Mouse (Mus musculus) cortical plate, adult 2 months (tissue): ENCODE results near the gene Tbc1d1. TPM values are rescaled to one million over a fixed set of nuclear protein-coding genes. Genes with fewer than 3 reads are reported as not detected.

Experiments used
- H3K27ac ChIP-seq: fragments of 200-500 bp; 2 replicates; pipeline ENCODE4 v1.5.1; 2012; ENCODE audit warnings: low read length, control low read depth, inconsistent platforms; ENCODE audit not compliant: insufficient read depth
- H3K4me1 ChIP-seq: fragments of 200-500 bp; 2 replicates; pipeline ENCODE4 v1.6.1; 2011; ENCODE audit warnings: low read length; ENCODE audit not compliant: control insufficient read depth, insufficient read depth
- H3K4me3 ChIP-seq: fragments of 200-500 bp; 2 replicates; pipeline ENCODE4 v1.5.1; 2011; ENCODE audit warnings: mild to moderate bottlenecking, low read length, control low read depth; ENCODE audit not compliant: insufficient read depth
- CTCF ChIP-seq: fragments of 200-500 bp; IDR thresholded peaks from 2 replicates; pipeline ENCODE4 v1.5.1; 2011; ENCODE audit warnings: mild to moderate bottlenecking, control low read depth, low read length; ENCODE audit not compliant: insufficient read depth; ENCODE audit errors: extremely low read depth
- POLR2A ChIP-seq: fragments of 200-500 bp; IDR thresholded peaks from 2 replicates; pipeline ENCODE4 v1.6.1; 2011; ENCODE audit warnings: mild to moderate bottlenecking, low read length, control low read depth; ENCODE audit not compliant: insufficient read depth; ENCODE audit errors: extremely low read depth
- polyA plus RNA-seq: library from polyadenylated mRNA; depleted of rRNA; stranded (reverse); fragments of >200 nt; gene quantifications from 2 replicates; pipeline ENCODE4 v1.2.3, GENCODE M21; 2012

Tbc1d1 gene
- polyA plus RNA-seq, 1 experiment: 13.8 TPM

DNA sequence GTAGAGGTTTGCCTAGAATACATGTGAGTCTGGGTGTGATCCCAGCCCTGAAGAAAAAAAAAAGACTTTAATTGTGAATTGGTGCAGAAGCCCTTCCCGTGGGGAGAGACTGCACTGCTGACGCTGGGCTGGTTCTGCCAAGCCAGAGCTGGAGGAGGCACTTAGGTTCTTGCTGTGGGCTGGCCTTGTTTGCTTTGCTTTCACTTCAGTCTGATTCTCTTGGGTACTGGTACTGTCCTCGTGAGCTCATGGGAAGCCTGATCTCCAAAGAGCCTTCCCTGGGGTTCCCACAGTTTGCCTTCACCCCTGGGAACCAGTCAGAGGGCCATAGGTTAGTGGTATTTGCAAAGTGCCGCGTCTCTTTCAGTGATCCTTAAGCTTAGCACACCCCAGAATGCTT is 135.6 kb downstream of the Tbc1d1 start:
- Histone ChIP-seq H3K4me3 (no peak overlapping the region), H3K4me1 (no peaks in the 10 kb centered on the region; the same call in 1 of the 2 replicates), H3K27ac (no peak overlapping the region)
- no peak for TF ChIP-seq POLR2A
- TF ChIP-seq CTCF: no peak

DNA sequence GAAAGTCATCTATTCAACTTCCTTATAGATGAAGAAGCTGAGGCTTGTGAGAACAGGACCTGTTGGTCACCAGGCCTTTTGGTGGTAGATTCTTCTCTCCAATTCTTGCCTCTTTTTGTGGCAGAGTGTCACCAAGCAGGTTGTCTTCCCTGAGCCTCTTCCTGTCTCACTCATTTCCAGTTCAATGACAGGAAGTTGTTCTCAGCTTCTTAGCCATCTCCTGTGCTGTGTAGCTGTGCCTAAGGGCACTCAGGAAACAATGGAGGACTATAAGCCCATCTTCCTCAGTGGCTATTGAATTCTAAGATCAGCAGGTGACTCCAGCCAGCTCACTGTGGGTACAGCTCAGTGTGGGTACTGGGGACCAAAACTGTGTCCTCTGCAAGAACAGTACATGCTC is 139.5 kb downstream of the Tbc1d1 start:
- no peak overlapping the region for H3K27ac ChIP-seq
- no peak for TF ChIP-seq POLR2A
- no peak for TF ChIP-seq CTCF
- 0 out of 2 replicates have a peak, but pooled peaks cover 2% of the 10 kb centered on the region for H3K4me1 ChIP-seq
- H3K4me3 ChIP-seq: no peak overlapping the region

GRCm38 (mm10) chr5:64296328-64296727 is 140.2 kb downstream of the Tbc1d1 start:
- no peak overlapping the region for H3K27ac ChIP-seq
- no peak overlapping the region for H3K4me3 ChIP-seq
- TF ChIP-seq CTCF: no peak
- no peak for TF ChIP-seq POLR2A

GRCm38 (mm10) chr5:64297100-64297499 is 141.0 kb downstream of the Tbc1d1 start:
- no peak for TF ChIP-seq POLR2A
- no peak for TF ChIP-seq CTCF
- Histone ChIP-seq H3K27ac (no peak overlapping the region), H3K4me3 (no peak overlapping the region), H3K4me1 (peaks cover 4% of the 10 kb centered on the region; the same call in 1 of the 2 replicates)

More at GRCm38 (mm10) chr5:64296328-64296727, 140.2 kb downstream of the Tbc1d1 start:
- H3K4me1 ChIP-seq: peaks cover 4% of the 10 kb centered on the region; the same call in 1 of the 2 replicates

- Histone ChIP-seq H3K27ac (no peak overlapping the region), H3K4me3 (no peak overlapping the region), H3K4me1 (peaks cover 4% of the 10 kb centered on the region; the same call in 1 of the 2 replicates)
- TF ChIP-seq POLR2A: no peak
- TF ChIP-seq CTCF: no peak
Observed at GRCm38 (mm10) chr5:64298331-64299036, 142.4 kb downstream of the Tbc1d1 start.

DNA sequence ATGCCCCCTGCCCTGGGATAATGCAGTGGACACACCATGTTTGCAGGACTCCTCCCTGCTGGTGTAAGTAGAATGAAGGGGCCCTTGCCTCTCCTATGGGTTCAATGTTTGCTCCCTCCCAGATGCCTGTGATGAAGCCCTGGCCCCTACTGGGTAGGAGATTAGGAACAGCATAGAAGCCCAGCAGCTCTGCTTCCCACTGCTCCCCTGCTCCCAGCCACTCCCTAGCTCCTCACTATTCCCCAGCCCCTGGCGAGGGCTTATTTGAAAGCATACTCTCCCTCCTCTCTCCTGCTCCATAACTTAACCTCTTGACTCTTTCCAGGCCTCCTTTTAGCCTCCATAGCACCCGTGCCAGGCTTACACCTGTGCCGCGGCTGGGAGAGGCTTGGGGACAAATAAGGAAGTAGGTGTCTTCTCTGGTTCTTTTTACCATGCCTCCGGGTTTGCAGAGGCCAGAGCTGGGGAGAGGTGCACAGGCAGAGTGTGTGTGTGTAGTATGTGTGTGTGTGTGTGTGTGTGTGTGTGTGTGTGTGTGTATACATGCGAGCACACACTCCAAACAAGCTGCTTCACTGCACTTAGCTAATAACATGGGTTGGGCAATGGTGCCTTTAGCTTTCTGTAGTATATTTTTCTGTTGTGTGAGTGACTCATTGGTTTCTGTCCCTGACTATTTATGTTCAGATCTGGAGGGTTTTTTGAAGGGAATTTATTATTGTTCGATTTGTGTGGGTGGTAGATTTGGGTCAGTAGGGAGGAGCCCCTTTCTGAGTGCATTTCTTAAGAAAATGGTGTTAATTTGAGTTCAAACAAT is 143.6 kb downstream of the Tbc1d1 start:
- Histone ChIP-seq H3K4me1 (peaks cover 4% of the 10 kb centered on the region; the same call in 1 of the 2 replicates), H3K27ac (no peak overlapping the region), H3K4me3 (no peak overlapping the region)
- TF ChIP-seq CTCF (no peak), POLR2A (no peak)

GRCm38 (mm10) chr5:64301246-64301645 is 145.1 kb downstream of the Tbc1d1 start:
- Histone ChIP-seq H3K27ac (no peak overlapping the region), H3K4me1 (peaks cover 4% of the 10 kb centered on the region; the same call in 1 of the 2 replicates), H3K4me3 (no peak overlapping the region)
- no peak for TF ChIP-seq POLR2A
- TF ChIP-seq CTCF: no peak

DNA sequence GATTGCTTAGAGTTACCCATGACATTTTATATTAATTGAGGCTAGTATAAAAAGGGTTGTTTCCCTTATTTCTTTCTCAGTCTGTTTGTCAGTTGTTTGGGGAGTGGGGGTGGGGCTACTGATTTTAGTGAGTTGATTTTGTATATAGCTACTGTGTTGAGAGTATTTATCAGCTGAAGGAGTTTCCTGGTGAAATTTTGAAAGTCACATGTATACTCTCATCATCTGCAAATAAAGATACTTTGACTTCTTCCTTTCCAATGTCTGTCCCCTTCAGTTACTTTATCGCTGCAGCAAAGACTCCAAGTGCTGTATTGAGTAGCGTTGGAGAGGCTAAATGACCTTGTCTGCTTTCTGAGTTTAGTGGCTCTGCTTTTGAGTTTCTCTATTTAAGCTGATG is 151.2 kb downstream of the Tbc1d1 start:
- Histone ChIP-seq H3K4me1 (no peaks in the 10 kb centered on the region), H3K4me3 (no peak overlapping the region), H3K27ac (no peak overlapping the region)
- TF ChIP-seq POLR2A (no peak), CTCF (no peak)

GRCm38 (mm10) chr5:64312295-64312694 is 156.2 kb downstream of the Tbc1d1 start:
- TF ChIP-seq POLR2A (no peak), CTCF (no peak)
- no peak overlapping the region for H3K4me3 ChIP-seq
- H3K4me1 ChIP-seq: 0 out of 2 replicates have a peak, but pooled peaks cover 2% of the 10 kb centered on the region
- H3K27ac ChIP-seq: no peak overlapping the region

DNA sequence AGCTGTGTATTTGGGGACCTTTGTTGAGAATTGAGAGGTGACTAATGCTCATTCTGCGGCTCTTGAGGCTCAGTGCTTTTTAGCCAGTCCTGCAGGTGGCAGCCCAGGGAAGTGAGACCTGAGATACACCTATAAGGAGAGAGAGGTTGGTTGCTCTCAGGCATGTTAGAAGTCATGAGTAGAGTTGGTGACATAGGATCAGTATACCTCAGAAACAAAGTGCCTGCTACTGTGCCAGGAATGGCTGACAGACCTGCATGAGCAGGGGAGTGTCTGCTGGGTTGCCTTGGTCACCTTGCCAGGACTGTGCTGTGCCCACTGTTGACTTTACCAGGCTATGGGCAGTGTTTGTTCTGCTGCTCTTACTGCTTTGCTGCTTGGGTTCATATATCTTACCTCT is 157.4 kb downstream of the Tbc1d1 start:
- no peak overlapping the region for H3K4me3 ChIP-seq
- H3K27ac ChIP-seq: no peak overlapping the region
- H3K4me1 ChIP-seq: 0 out of 2 replicates have a peak, but pooled peaks cover 2% of the 10 kb centered on the region
- no peak for TF ChIP-seq CTCF
